Mouse (Mus musculus): ENCODE measurements at regions not wholly inside any gene's neighbourhood (a gene's known extent, or its start where the extent isn't known, plus 50 kb on each side); places are given as distances from the start of the nearest gene placed in this dataset.

DNA sequence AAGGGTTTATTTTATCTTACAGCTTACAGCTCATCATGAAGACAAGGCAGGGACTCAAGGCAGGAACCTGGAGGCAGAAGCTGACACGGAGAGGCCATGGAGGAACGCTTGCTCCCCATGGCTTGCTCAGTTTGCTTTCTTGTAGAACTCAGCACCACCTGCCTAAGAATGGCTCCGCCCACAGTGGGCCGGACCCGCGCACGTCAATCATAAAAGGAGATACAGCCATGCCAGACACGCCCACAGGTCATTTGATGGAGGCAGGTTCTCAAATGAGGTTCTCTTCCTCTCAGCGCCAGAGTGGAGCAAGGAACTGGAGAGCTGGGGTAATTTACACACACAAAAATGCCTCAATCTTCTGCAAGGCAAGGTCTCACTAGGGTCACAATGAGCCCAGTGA is 78.0 kb upstream of the 1700021F07Rik start:
- Histone ChIP-seq H3K4me1 (ENCODE audit: control insufficient read depth, insufficient read depth, low read length) (no peaks in the 10 kb centered on the region), H3K27ac (replicated peaks; ENCODE audit: low read depth, low read length) (no peak overlapping the region), H3K4me2 (ENCODE audit: low read depth, severe bottlenecking) (no peak overlapping the region), H3K27me3 (ENCODE audit: control insufficient read depth, insufficient read depth, low read length) (no peaks in the 10 kb centered on the region), H3K36me3 (ENCODE audit: control insufficient read depth, insufficient read depth, low read length) (no peaks in the 10 kb centered on the region), H3K9me3 (ENCODE audit: control insufficient read depth, low read length) (no peaks in the 10 kb centered on the region), H3K4me3 (ENCODE audit: low read depth, low read length) (no peak overlapping the region), H3K9ac (ENCODE audit: low read length) (no peak overlapping the region)
- WGBS, result 90% methylated on average over 9 of the region's 9 CpGs
- no peak for ATAC-seq (ENCODE audit: insufficient number of reproducible peaks, low FRiP score, low TSS enrichment, low read depth)
- no peak for DNase-seq (ENCODE audit: low spot score)

DNA sequence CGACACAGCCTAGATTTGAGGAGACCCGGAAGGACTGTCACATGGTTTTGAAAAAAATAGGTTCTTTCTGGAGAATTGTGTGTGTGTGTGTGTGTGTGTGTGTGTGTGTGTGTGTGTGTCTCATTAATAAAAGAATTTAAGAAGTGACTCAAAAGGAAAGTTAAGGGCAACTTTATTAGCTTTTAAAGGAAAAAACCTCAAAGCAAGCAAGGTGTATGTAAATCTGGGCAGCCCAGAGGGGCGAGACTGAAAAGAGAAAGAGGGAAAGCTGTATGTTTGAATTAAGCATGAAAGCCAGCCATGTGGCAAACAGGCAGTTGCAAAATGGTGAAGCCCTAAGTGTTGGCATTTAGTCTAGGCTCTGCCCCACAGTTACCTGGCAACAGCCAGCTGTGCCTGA is 77.3 kb upstream of the 1700021F07Rik start:
- WGBS, result 81% methylated on average over 3 of the region's 3 CpGs
- Histone ChIP-seq H3K36me3 (ENCODE audit: control insufficient read depth, insufficient read depth, low read length) (no peaks in the 10 kb centered on the region), H3K4me2 (ENCODE audit: low read depth, severe bottlenecking) (no peak overlapping the region), H3K27ac (replicated peaks; ENCODE audit: low read depth, low read length) (no peak overlapping the region), H3K4me3 (ENCODE audit: low read depth, low read length) (no peak overlapping the region), H3K4me1 (ENCODE audit: control insufficient read depth, insufficient read depth, low read length) (no peaks in the 10 kb centered on the region), H3K9me3 (ENCODE audit: control insufficient read depth, low read length) (no peaks in the 10 kb centered on the region), H3K9ac (ENCODE audit: low read length) (no peak overlapping the region), H3K27me3 (ENCODE audit: control insufficient read depth, insufficient read depth, low read length) (no peaks in the 10 kb centered on the region)
- DNase-seq (ENCODE audit: low spot score) (no peak), ATAC-seq (ENCODE audit: insufficient number of reproducible peaks, low FRiP score, low TSS enrichment, low read depth) (no peak)

DNA sequence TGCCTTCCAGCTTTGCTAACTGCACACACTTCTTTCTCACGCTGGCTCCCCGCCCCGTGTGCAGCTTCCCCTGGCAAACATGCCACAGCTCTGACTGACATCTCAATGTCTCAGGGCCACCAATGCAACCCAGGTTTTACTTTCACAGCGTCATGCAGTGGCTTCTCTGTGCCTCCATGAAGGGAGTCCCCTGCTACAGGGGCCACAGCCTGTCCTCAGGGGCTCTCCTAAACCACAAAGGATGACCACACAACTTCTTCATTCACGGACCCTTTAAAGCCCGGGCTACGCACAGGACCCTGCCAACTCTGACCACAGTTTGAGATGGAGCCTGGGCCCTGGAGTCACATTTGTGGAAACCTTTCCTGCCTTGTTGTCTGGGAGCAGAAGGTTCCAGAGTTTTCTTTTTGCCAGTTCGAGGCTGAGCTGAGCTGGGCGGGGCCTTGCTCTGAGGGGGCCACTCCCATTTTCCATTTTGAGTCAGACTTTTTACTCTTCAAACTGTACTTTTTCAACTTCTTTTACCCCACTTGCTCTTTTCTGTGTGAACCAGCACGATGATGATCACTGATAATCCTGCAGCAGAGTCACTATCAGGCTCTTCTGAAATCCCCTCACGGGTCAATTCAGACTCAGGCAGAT is 73.7 kb upstream of the 1700021F07Rik start:
- H3K9me3 ChIP-seq (ENCODE audit: control insufficient read depth, low read length), result no peaks in the 10 kb centered on the region

DNA sequence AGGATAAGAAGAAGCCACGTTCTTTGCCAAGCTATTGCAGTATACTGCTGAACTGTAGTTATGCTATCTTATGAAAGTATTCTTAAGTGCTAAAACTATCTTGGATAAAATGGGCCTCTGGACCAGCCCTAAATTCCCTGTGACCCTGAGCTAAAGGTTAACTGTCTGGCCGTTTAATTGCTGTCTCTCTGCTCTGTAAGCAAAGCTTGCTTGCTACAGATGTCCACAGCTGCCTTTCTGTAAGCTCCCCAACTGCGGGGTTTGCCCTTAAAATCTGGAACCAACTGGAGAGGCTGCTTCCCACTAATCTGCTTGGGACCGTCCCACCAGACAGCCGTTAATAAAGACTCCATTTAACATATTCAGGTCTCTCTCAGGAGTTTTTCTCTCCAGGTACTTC is 73.2 kb upstream of the 1700021F07Rik start:
- Histone ChIP-seq H3K27me3 (ENCODE audit: control insufficient read depth, insufficient read depth, low read length) (no peaks in the 10 kb centered on the region), H3K4me1 (ENCODE audit: control insufficient read depth, insufficient read depth, low read length) (no peaks in the 10 kb centered on the region), H3K36me3 (ENCODE audit: control insufficient read depth, insufficient read depth, low read length) (no peaks in the 10 kb centered on the region), H3K9me3 (ENCODE audit: control insufficient read depth, low read length) (no peaks in the 10 kb centered on the region), H3K27ac (replicated peaks; ENCODE audit: low read depth, low read length) (no peak overlapping the region), H3K4me3 (ENCODE audit: low read depth, low read length) (no peak overlapping the region), H3K9ac (ENCODE audit: low read length) (no peak overlapping the region), H3K4me2 (ENCODE audit: low read depth, severe bottlenecking) (no peak overlapping the region)
- 38% methylated on average over 5 of the region's 5 CpGs for WGBS
- DNase-seq (ENCODE audit: low spot score) (no peak), ATAC-seq (ENCODE audit: insufficient number of reproducible peaks, low FRiP score, low TSS enrichment, low read depth) (no peak)

More for the DNA sequence above, 73.7 kb upstream of the 1700021F07Rik start:
- DNase-seq (ENCODE audit: low spot score) (no peak), ATAC-seq (ENCODE audit: insufficient number of reproducible peaks, low FRiP score, low TSS enrichment, low read depth) (no peak)
- Histone ChIP-seq H3K36me3 (ENCODE audit: control insufficient read depth, insufficient read depth, low read length) (no peaks in the 10 kb centered on the region), H3K4me1 (ENCODE audit: control insufficient read depth, insufficient read depth, low read length) (no peaks in the 10 kb centered on the region), H3K9ac (ENCODE audit: low read length) (no peak overlapping the region), H3K4me2 (ENCODE audit: low read depth, severe bottlenecking) (no peak overlapping the region), H3K27me3 (ENCODE audit: control insufficient read depth, insufficient read depth, low read length) (no peaks in the 10 kb centered on the region), H3K27ac (replicated peaks; ENCODE audit: low read depth, low read length) (no peak overlapping the region), H3K4me3 (ENCODE audit: low read depth, low read length) (no peak overlapping the region)
- WGBS, result 83% methylated on average over 11 of the region's 11 CpGs

DNA sequence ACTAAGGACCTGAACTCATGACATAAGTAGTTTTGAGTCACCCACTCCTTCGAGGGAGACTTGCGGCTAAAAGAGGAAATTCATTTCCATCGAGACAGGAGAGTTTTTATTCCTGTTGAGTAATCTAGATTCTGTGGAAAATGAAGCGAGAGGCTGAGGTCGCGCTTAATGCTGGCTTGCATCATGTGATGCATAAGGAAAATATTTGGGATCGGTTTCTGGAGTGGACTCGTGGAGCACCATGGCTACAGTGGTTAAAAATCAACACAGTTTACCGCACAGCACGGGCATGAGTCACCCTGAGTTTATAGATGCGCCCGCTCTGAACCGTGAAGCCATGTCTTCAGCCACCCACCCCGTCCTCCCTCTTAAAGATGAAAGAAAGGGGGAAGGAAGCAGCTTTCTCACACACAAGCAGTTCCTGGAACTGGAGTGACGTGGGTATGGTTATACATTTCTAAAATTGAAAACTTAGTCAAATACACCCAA is 70.3 kb upstream of the 1700021F07Rik start:
- 0 out of 2 replicates have a peak, but pooled peaks cover 3% of the 10 kb centered on the region for H3K9me3 ChIP-seq (ENCODE audit: control insufficient read depth, low read length)
- DNase-seq (ENCODE audit: low spot score) (no peak), ATAC-seq (ENCODE audit: insufficient number of reproducible peaks, low FRiP score, low TSS enrichment, low read depth) (no peak)
- whole genome bisulfite sequencing, result 90% methylated on average over 15 of the region's 15 CpGs
- H3K27ac ChIP-seq (replicated peaks; ENCODE audit: low read depth, low read length), result no peak overlapping the region
- H3K9ac ChIP-seq (ENCODE audit: low read length), result no peak overlapping the region
- H3K27me3 ChIP-seq (ENCODE audit: control insufficient read depth, insufficient read depth, low read length), result no peaks in the 10 kb centered on the region
- H3K4me3 ChIP-seq (ENCODE audit: low read depth, low read length), result no peak overlapping the region
- no peaks in the 10 kb centered on the region for H3K4me1 ChIP-seq (ENCODE audit: control insufficient read depth, insufficient read depth, low read length)
- H3K36me3 ChIP-seq (ENCODE audit: control insufficient read depth, insufficient read depth, low read length), result no peaks in the 10 kb centered on the region
- H3K4me2 ChIP-seq (ENCODE audit: low read depth, severe bottlenecking), result no peak overlapping the region

DNA sequence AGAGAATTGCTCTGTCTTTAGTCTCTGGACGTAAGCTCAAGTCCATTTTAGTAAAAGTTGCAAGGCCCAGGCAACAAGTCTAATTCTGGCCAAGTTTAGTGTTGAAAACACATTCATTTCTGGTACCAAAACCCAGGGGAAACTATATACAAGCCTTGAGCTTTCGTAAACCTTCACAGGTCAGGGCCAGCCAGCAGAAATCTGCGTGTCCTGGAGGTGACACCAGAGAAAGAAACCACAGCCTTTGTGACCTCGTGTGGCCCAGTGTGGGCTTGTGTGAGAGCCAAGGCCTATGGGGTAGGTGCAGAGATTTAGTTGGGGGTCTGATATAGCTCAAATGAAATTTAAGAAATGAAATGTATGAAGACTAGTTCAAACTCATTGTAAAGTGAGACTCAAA is 69.6 kb upstream of the 1700021F07Rik start:
- no peak overlapping the region for H3K4me3 ChIP-seq (ENCODE audit: low read depth, low read length)
- ATAC-seq (ENCODE audit: insufficient number of reproducible peaks, low FRiP score, low TSS enrichment, low read depth) (no peak), DNase-seq (ENCODE audit: low spot score) (no peak)
- 0 out of 2 replicates have a peak, but pooled peaks cover 3% of the 10 kb centered on the region for H3K9me3 ChIP-seq (ENCODE audit: control insufficient read depth, low read length)
- no peaks in the 10 kb centered on the region for H3K27me3 ChIP-seq (ENCODE audit: control insufficient read depth, insufficient read depth, low read length)
- no peaks in the 10 kb centered on the region for H3K4me1 ChIP-seq (ENCODE audit: control insufficient read depth, insufficient read depth, low read length)
- H3K4me2 ChIP-seq (ENCODE audit: low read depth, severe bottlenecking), result no peak overlapping the region
- no peak overlapping the region for H3K9ac ChIP-seq (ENCODE audit: low read length)
- H3K36me3 ChIP-seq (ENCODE audit: control insufficient read depth, insufficient read depth, low read length), result no peaks in the 10 kb centered on the region
- WGBS, result 87% methylated on average over 4 of the region's 4 CpGs
- H3K27ac ChIP-seq (replicated peaks; ENCODE audit: low read depth, low read length), result no peak overlapping the region

DNA sequence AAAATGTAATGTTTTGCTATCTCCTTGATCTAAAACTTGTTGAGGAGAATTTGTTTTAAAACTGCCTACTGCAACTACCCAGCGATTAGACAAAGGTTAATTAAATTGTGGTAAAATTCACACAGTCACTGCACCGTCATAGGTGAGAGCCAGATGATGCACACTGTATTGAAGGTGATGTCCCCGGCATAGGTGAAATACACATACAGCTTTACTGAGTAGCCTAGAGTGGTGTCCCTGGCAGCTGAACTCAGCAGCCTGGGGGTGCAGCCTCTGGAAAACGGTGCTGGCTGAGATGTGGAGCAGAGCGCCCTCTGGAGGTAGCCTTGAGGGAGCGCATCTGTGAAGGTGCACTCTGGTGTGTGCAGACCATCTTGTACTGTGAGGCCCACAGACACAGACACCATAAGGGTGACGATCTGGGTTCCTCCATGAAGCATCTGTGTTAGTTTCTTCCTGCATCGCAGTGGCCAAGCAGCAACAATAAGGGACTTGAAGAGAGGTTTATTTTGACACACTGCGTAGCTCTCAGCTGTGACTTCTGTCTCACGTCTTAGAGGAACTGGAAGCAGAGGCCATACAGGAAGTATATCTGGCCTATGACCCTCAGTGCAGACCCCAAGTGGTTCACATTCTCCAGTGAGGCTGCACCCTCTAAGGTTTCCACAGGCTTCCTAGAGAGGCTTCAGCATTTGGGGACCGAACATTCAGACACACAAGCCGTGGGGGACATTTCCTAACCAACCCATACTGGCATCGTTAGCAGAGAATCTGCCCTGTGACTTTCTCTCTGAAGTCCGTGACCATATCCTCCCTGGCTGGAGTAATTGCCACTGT is 68.6 kb upstream of the 1700021F07Rik start:
- no peak overlapping the region for H3K4me2 ChIP-seq (ENCODE audit: low read depth, severe bottlenecking)
- ATAC-seq (ENCODE audit: insufficient number of reproducible peaks, low FRiP score, low TSS enrichment, low read depth) (no peak), DNase-seq (ENCODE audit: low spot score) (peak; percentile 63)
- WGBS, result 67% methylated on average over 14 of the region's 14 CpGs
- H3K9ac ChIP-seq (ENCODE audit: low read length), result no peak overlapping the region
- H3K9me3 ChIP-seq (ENCODE audit: control insufficient read depth, low read length), result 0 out of 2 replicates have a peak, but pooled peaks cover 3% of the 10 kb centered on the region
- no peak overlapping the region for H3K4me3 ChIP-seq (ENCODE audit: low read depth, low read length)
- H3K4me1 ChIP-seq (ENCODE audit: control insufficient read depth, insufficient read depth, low read length), result no peaks in the 10 kb centered on the region
- no peaks in the 10 kb centered on the region for H3K27me3 ChIP-seq (ENCODE audit: control insufficient read depth, insufficient read depth, low read length)
- H3K36me3 ChIP-seq (ENCODE audit: control insufficient read depth, insufficient read depth, low read length), result no peaks in the 10 kb centered on the region
- H3K27ac ChIP-seq (replicated peaks; ENCODE audit: low read depth, low read length), result no peak overlapping the region

DNA sequence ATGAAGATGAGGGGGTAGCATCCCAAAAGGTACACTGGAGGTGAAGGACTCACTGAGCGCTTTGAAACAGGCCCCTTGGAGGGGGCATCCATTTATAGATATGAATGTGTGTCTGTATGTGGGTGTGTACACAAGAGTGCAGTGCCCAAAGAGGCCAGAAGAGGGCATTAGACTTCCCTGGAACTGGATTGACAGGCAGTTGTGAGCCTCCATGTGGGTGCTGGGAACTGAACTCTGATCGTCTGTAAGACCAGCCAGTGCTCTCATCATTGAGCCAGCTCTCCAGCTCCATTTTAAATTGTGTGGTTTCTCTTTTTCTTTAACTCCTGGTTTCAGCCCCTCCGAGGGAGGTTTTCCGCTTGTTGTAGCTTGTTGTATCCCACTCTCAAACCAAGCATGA is 67.6 kb upstream of the 1700021F07Rik start:
- Histone ChIP-seq H3K9me3 (ENCODE audit: control insufficient read depth, low read length) (0 out of 2 replicates have a peak, but pooled peaks cover 3% of the 10 kb centered on the region), H3K4me2 (ENCODE audit: low read depth, severe bottlenecking) (no peak overlapping the region), H3K36me3 (ENCODE audit: control insufficient read depth, insufficient read depth, low read length) (no peaks in the 10 kb centered on the region), H3K4me1 (ENCODE audit: control insufficient read depth, insufficient read depth, low read length) (no peaks in the 10 kb centered on the region), H3K9ac (ENCODE audit: low read length) (no peak overlapping the region), H3K4me3 (ENCODE audit: low read depth, low read length) (no peak overlapping the region), H3K27me3 (ENCODE audit: control insufficient read depth, insufficient read depth, low read length) (no peaks in the 10 kb centered on the region), H3K27ac (replicated peaks; ENCODE audit: low read depth, low read length) (no peak overlapping the region)
- ATAC-seq (ENCODE audit: insufficient number of reproducible peaks, low FRiP score, low TSS enrichment, low read depth) (no peak), DNase-seq (ENCODE audit: low spot score) (no peak)
- WGBS, result 95% methylated on average over 4 of the region's 4 CpGs

All from limb, embryonic 11.5 days (tissue).